10 mouse cellular contexts compared by ENCODE assay signal in the genomic region with DNA sequence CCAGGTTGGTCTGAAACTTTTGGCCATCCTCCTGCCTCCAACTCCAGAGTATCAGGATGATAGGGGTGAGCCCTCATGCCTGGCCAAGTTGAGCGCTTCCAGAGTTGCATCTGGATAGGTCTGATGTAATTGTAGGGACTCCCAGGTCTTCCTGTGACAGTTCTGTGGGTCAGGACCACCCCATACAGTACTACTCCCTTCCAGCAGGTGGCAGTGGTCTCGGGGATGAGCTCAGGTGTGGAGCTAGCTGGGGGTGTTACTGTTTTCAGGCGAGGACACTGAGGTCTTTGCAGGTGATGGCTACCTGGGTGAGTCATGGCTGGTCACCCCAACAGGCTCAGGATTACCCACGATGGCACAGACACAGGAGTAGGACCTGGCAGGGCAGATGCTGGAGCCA. TPM values are rescaled to one million over a fixed set of nuclear protein-coding genes. Genes with fewer than 3 reads are reported as not detected.
DNase-seq lines count a peak whose midpoint lies in the region; ATAC-seq and TF ChIP-seq lines count a peak whose summit lies in the region.
"Had no signal": no experiment of that assay in that cellular context is flagged by ENCODE, and none has a peak within 500 bp of the region (broad histone marks: within the 10 kb centered on the region; RNA-seq: fewer than 3 reads in every experiment).

No protein-coding gene starts in this region.

- H3K27ac ChIP-seq in kidney, postnatal 0 days: no peak overlapping the region
- H3K27ac ChIP-seq: heart, embryonic 15.5 days; midbrain, embryonic 12.5 days had no signal

- intact Hi-C loops in left cerebral cortex, postnatal 4 days (cut with DNase I): no loop called here
- intact Hi-C loops in left cerebral cortex, postnatal 14 days (cut with DNase I): loop anchor here (5.0 kb wide), 1 partner anchor 51 kb away; a partner anchor contains a TSS

- peak; percentile 8 to 15 for DNase-seq in cerebellum, adult 18-20 months
- no peak for DNase-seq in cerebellum, adult 9-11 months
- DNase-seq in left cerebral cortex, postnatal 4 days: peak; percentile 41
- DNase-seq in left cerebral cortex, postnatal 14 days (ENCODE audit: low spot score in 2 of 2): no peak
- DNase-seq in adrenal gland, postnatal 25 days: peak; percentile 54
- DNase-seq in kidney, postnatal 0 days (ENCODE audit: low spot score): peak; percentile 40
- DNase-seq in retina, adult 2 months (ENCODE audit: low read depth, low spot score): peak; percentile 4
- DNase-seq in right cerebral cortex, postnatal 25 days: no peak

- ATAC-seq in kidney, postnatal 0 days (replicated peaks; ENCODE audit: low FRiP score, low read depth): no peak

- WGBS in kidney, postnatal 0 days: 31% methylated on average over 4 of the region's 4 CpGs

- H3K9ac ChIP-seq in kidney, postnatal 0 days (ENCODE audit: low read depth, low read length): no peak overlapping the region
- H3K9ac ChIP-seq: heart, embryonic 15.5 days; midbrain, embryonic 12.5 days had no signal

- no peaks in the 10 kb centered on the region for H3K9me3 ChIP-seq in kidney, postnatal 0 days (replicated peaks; ENCODE audit: low read length)
- H3K9me3 ChIP-seq: heart, embryonic 15.5 days; midbrain, embryonic 12.5 days had no signal

- TF ChIP-seq CTCF in kidney, postnatal 0 days (IDR thresholded peaks at IDR 0.05; ENCODE audit: low read depth): peak; percentile 84

- no peaks in the 10 kb centered on the region for H3K36me3 ChIP-seq in kidney, postnatal 0 days (ENCODE audit: insufficient read depth, low read length)
- H3K36me3 ChIP-seq: heart, embryonic 15.5 days; midbrain, embryonic 12.5 days had no signal

- H3K4me2 ChIP-seq in kidney, postnatal 0 days (ENCODE audit: low read length): no peak overlapping the region
- H3K4me2 ChIP-seq: heart, embryonic 15.5 days; midbrain, embryonic 12.5 days had no signal

- H3K4me1 ChIP-seq in kidney, postnatal 0 days (replicated peaks; ENCODE audit: insufficient read depth, low read length): no peaks in the 10 kb centered on the region
- H3K4me1 ChIP-seq: heart, embryonic 15.5 days; midbrain, embryonic 12.5 days had no signal

- H3K4me3 ChIP-seq in kidney, postnatal 0 days (replicated peaks; ENCODE audit: low read depth, low read length): no peak overlapping the region
- H3K4me3 ChIP-seq: heart, embryonic 15.5 days; midbrain, embryonic 12.5 days had no signal

- peaks cover 4% of the 10 kb centered on the region for H3K27me3 ChIP-seq in kidney, postnatal 0 days (ENCODE audit: insufficient read depth, low read length)

RNA-seq across cellular contexts. Expression of a gene that starts 1.0 kb away (rescaled TPM):
- total RNA-seq in left cerebral cortex, postnatal 4 days (2021): not detected
- total RNA-seq in left cerebral cortex, postnatal 14 days (2021): not detected
- total RNA-seq in adrenal gland, postnatal 25 days (2021): not detected in 2 replicates
- 0.13 TPM in 1 of 2 replicates, not detected in the other for polyA plus RNA-seq in kidney, postnatal 0 days (2015; fragmentation: Nextera tagmentation; extraction: Ambion mirVana)
- polyA plus RNA-seq: heart, embryonic 15.5 days; midbrain, embryonic 12.5 days had no signal

RNA-seq across cellular contexts. Expression of a gene that starts 8.3 kb away (rescaled TPM):
- under 1 TPM; 0.44 to 0.72 TPM for total RNA-seq in left cerebral cortex, postnatal 4 days (2021)
- under 1 TPM in 1 of 2 experiments, not detected in 1; 0.24 TPM for total RNA-seq in left cerebral cortex, postnatal 14 days (2021)
- total RNA-seq in adrenal gland, postnatal 25 days (2021): 1.0 and 1.2 TPM in 2 replicates
- polyA plus RNA-seq in kidney, postnatal 0 days (2015; fragmentation: Nextera tagmentation; extraction: Ambion mirVana): 0.58 and 0.93 TPM in 2 replicates
- polyA plus RNA-seq: heart, embryonic 15.5 days had no signal

RNA-seq across cellular contexts. Expression of a gene that starts 50.2 kb away (rescaled TPM):
- total RNA-seq in left cerebral cortex, postnatal 4 days (2021): under 1 TPM; 0.26 to 0.62 TPM
- total RNA-seq in left cerebral cortex, postnatal 14 days (2021): not detected
- not detected in 2 replicates for total RNA-seq in adrenal gland, postnatal 25 days (2021)
- polyA plus RNA-seq in kidney, postnatal 0 days (2015; fragmentation: Nextera tagmentation; extraction: Ambion mirVana): 0.87 and 0.92 TPM in 2 replicates
- polyA plus RNA-seq: heart, embryonic 15.5 days had no signal

Comparison
In these comparisons a context has a peak if more than half of its experiments do, and no peak if none do; other contexts are left out.
1. DNase-seq: peak in cerebellum, adult 18-20 months (2 of 2), left cerebral cortex, postnatal 4 days (single experiment), adrenal gland, postnatal 25 days (single experiment), kidney, postnatal 0 days (single experiment) and retina, adult 2 months (single experiment); none in cerebellum, adult 9-11 months (single experiment), left cerebral cortex, postnatal 14 days (0 of 2) and right cerebral cortex, postnatal 25 days (single experiment).